ENCODE assay signal across 8 mouse cellular contexts in the genomic region with DNA sequence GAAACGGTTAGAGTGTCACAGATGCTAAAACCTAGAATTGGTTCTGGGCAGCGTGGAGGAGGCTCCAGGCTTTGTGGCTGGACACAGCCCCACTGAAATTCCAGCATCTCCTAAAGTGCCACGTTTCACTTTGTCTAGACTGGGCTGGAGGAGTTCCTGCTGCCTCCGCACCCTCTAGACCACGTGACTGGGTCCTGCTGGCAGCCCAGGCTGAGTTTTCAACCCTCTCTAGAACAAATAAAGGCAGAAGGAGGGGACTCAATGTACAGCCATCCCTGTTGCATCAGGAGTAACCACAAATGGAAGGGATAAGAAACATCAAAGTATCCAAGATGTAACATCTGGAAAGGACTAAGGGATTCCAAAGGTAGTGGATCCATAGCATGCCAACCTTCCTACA. TPM values are rescaled to one million over a fixed set of nuclear protein-coding genes. Genes with fewer than 3 reads are reported as not detected.
DNase-seq lines count a peak whose midpoint lies in the region; ATAC-seq and TF ChIP-seq lines count a peak whose summit lies in the region.
"Had no signal": no experiment of that assay in that cellular context is flagged by ENCODE, and none has a peak within 500 bp of the region (broad histone marks: within the 10 kb centered on the region; RNA-seq: fewer than 3 reads in every experiment).

No protein-coding gene starts in this region.

- no peak for TF ChIP-seq CTCF in heart, adult 2 months (IDR thresholded peaks at IDR 0.05)
- TF ChIP-seq CTCF in kidney, postnatal 0 days (IDR thresholded peaks at IDR 0.05; ENCODE audit: low read depth): no peak
- no peak for TF ChIP-seq CTCF in stomach, postnatal 0 days (IDR thresholded peaks at IDR 0.05; ENCODE audit: low read depth)

- 24% methylated on average over 5 of the region's 5 CpGs for WGBS in heart, adult 2 months
- WGBS in kidney, postnatal 0 days: 22% methylated on average over 5 of the region's 5 CpGs
- 45% methylated on average over 5 of the region's 5 CpGs for WGBS in stomach, postnatal 0 days

- H3K9ac ChIP-seq in heart, adult 2 months (ENCODE audit: low read depth, low read length): peak overlapping the region; percentile 9; the same call in 1 of the 2 replicates
- no peak overlapping the region for H3K9ac ChIP-seq in kidney, postnatal 0 days (ENCODE audit: low read depth, low read length)
- no peak overlapping the region for H3K9ac ChIP-seq in stomach, postnatal 0 days (ENCODE audit: low read length)

- peak overlapping the region; percentile 21 for H3K4me3 ChIP-seq in heart, adult 2 months
- H3K4me3 ChIP-seq in kidney, postnatal 0 days (replicated peaks; ENCODE audit: low read depth, low read length): no peak overlapping the region
- no peak overlapping the region; the same call in 1 of the 2 replicates for H3K4me3 ChIP-seq in stomach, postnatal 0 days (ENCODE audit: low read depth, low read length)

- intact Hi-C loops in heart, adult 2 months (cut with DNase I): no loop called here

- peak overlapping the region; percentile 89 for H3K27ac ChIP-seq in heart, adult 2 months
- H3K27ac ChIP-seq in kidney, postnatal 0 days: peak overlapping the region; percentile 67; the same call in 1 of the 2 replicates
- H3K27ac ChIP-seq in stomach, postnatal 0 days (replicated peaks): peak overlapping the region; percentile 74; the same call in 1 of the 2 replicates

- 0 out of 2 replicates have a peak, but pooled peaks have one; percentile 16 for TF ChIP-seq EP300 in heart, adult 2 months (IDR thresholded peaks at IDR 0.05; ENCODE audit: insufficient read depth, low read depth, low read length)
- no peak for TF ChIP-seq EP300 in stomach, postnatal 0 days (optimal IDR thresholded peaks at IDR 0.05)

- H3K27me3 ChIP-seq in heart, adult 2 months (ENCODE audit: control insufficient read depth, insufficient read depth, low read length): no peaks in the 10 kb centered on the region
- no peaks in the 10 kb centered on the region for H3K27me3 ChIP-seq in kidney, postnatal 0 days (ENCODE audit: insufficient read depth, low read length)
- no peaks in the 10 kb centered on the region for H3K27me3 ChIP-seq in stomach, postnatal 0 days (ENCODE audit: control insufficient read depth, insufficient read depth, low read length)

- H3K36me3 ChIP-seq in heart, adult 2 months (ENCODE audit: control insufficient read depth, insufficient read depth, low read length): peaks cover 43% of the 10 kb centered on the region
- 0 out of 2 replicates have a peak, but pooled peaks cover 11% of the 10 kb centered on the region for H3K36me3 ChIP-seq in kidney, postnatal 0 days (ENCODE audit: insufficient read depth, low read length)
- peaks cover 5% of the 10 kb centered on the region for H3K36me3 ChIP-seq in stomach, postnatal 0 days (ENCODE audit: control insufficient read depth, insufficient read depth, low read length)

- peaks cover 5% of the 10 kb centered on the region for H3K79me2 ChIP-seq in heart, adult 2 months (replicated peaks; ENCODE audit: control insufficient read depth, insufficient read depth, low read length)

- H3K9me3 ChIP-seq in kidney, postnatal 0 days (replicated peaks; ENCODE audit: low read length): no peaks in the 10 kb centered on the region
- H3K9me3 ChIP-seq in stomach, postnatal 0 days (ENCODE audit: control insufficient read depth, low read length): no peaks in the 10 kb centered on the region

- peak overlapping the region; percentile 16; the same call in 1 of the 2 replicates for H3K4me2 ChIP-seq in kidney, postnatal 0 days (ENCODE audit: low read length)
- H3K4me2 ChIP-seq in stomach, postnatal 0 days (replicated peaks; ENCODE audit: low read depth): peak overlapping the region; percentile 44

- peak; percentile 42; the same call in 1 of the 2 replicates for TF ChIP-seq POLR2A in heart, adult 2 months (IDR thresholded peaks at IDR 0.05; ENCODE audit: insufficient read depth, low read depth, low read length)

- peak; percentile 35 for DNase-seq in ovary, postnatal 36 days (ENCODE audit: low spot score)
- no peak for DNase-seq in ovary, postnatal 10 days (ENCODE audit: low spot score)
- DNase-seq in heart, adult 2 months: peak; percentile 65 to 72
- DNase-seq in kidney, postnatal 0 days (ENCODE audit: low spot score): peak; percentile 48
- peak; percentile 45 for DNase-seq in stomach, postnatal 0 days (ENCODE audit: low spot score)
- DNase-seq in retina, embryonic 14.5 days (ENCODE audit: low spot score): no peak
- no peak for DNase-seq in cerebellum, postnatal 36 days

- ATAC-seq in kidney, postnatal 0 days (replicated peaks; ENCODE audit: low FRiP score, low read depth): no peak
- ATAC-seq in stomach, postnatal 0 days (ENCODE audit: low FRiP score, low TSS enrichment): peak; percentile 58

- peaks cover 39% of the 10 kb centered on the region for H3K4me1 ChIP-seq in heart, adult 2 months (ENCODE audit: control insufficient read depth, insufficient read depth, low read length)
- peaks cover 18% of the 10 kb centered on the region; the same call in 1 of the 2 replicates for H3K4me1 ChIP-seq in kidney, postnatal 0 days (replicated peaks; ENCODE audit: insufficient read depth, low read length)
- no peaks in the 10 kb centered on the region; the same call in 1 of the 2 replicates for H3K4me1 ChIP-seq in stomach, postnatal 0 days (replicated peaks; ENCODE audit: control insufficient read depth, insufficient read depth)

RNA-seq across cellular contexts. Expression of a gene that starts 8.7 kb away (rescaled TPM):
- 100 to 1,000 TPM; 320 to 420 TPM for total RNA-seq in heart, adult 2 months (2021)
- 666 and 876 TPM in 2 replicates for polyA plus RNA-seq in heart, adult 2 months (2012; rRNA removed)
- polyA plus RNA-seq in kidney, postnatal 0 days (2015; fragmentation: Nextera tagmentation; extraction: Ambion mirVana): 1,281 and 1,429 TPM in 2 replicates
- 1,616 and 1,849 TPM in 2 replicates for polyA plus RNA-seq in stomach, postnatal 0 days (2015; fragmentation: Nextera tagmentation; extraction: Ambion mirVana)
- total RNA-seq: megakaryocyte-erythroid progenitor cell, adult 5-6 weeks had no signal

RNA-seq across cellular contexts. Expression of a gene that starts 46.7 kb away (rescaled TPM):
- 100 to 1,000 TPM in 1 of 2 experiments, 10 to 100 TPM in 1; 98.6 to 112 TPM for total RNA-seq in heart, adult 2 months (2021)
- 155 and 204 TPM in 2 replicates for polyA plus RNA-seq in heart, adult 2 months (2012; rRNA removed)
- 495 and 517 TPM in 2 replicates for polyA plus RNA-seq in kidney, postnatal 0 days (2015; fragmentation: Nextera tagmentation; extraction: Ambion mirVana)
- 508 and 530 TPM in 2 replicates for polyA plus RNA-seq in stomach, postnatal 0 days (2015; fragmentation: Nextera tagmentation; extraction: Ambion mirVana)

RNA-seq across cellular contexts. Expression of a gene that starts 55.2 kb away (rescaled TPM):
- 10 to 100 TPM; 40.0 to 41.3 TPM for total RNA-seq in heart, adult 2 months (2021)
- polyA plus RNA-seq in heart, adult 2 months (2012; rRNA removed): 22.0 and 31.6 TPM in 2 replicates
- polyA plus RNA-seq in kidney, postnatal 0 days (2015; fragmentation: Nextera tagmentation; extraction: Ambion mirVana): 109 and 119 TPM in 2 replicates
- 59.5 and 59.8 TPM in 2 replicates for polyA plus RNA-seq in stomach, postnatal 0 days (2015; fragmentation: Nextera tagmentation; extraction: Ambion mirVana)

Comparison
In these comparisons a context has a peak if more than half of its experiments do, and no peak if none do; other contexts are left out.
1. DNase-seq: peak in ovary, postnatal 36 days (single experiment), heart, adult 2 months (2 of 2), kidney, postnatal 0 days (single experiment) and stomach, postnatal 0 days (single experiment); none in ovary, postnatal 10 days (single experiment), retina, embryonic 14.5 days (single experiment) and cerebellum, postnatal 36 days (0 of 2).
2. Peak in every context shown above with its lines, with median percentiles within 50 percentile points of each other: H3K27ac ChIP-seq.